Mouse (Mus musculus) midbrain, embryonic 16.5 days (tissue): ENCODE measurements around the gene Gm26620. TPM values are rescaled to one million over a fixed set of nuclear protein-coding genes. Genes with fewer than 3 reads are reported as not detected.
A peak's percentile ranks its signal among the peaks of the same experiment; 100 is the strongest.

Source experiments
- ATAC-seq: fragments of 200-750 bp; cut with Nextera tagmentation; 2 replicates; pipeline ENCODE4 v1.8.0; 2017; ENCODE audit warnings: moderate TSS enrichment
- H3K27ac ChIP-seq: fragments of 300-500 bp; sonication (generic); 2 replicates; pipeline ENCODE4 v1.5.1; 2014; ENCODE audit warnings: mild to moderate bottlenecking, low read length, mixed read lengths
- H3K27me3 ChIP-seq: fragments of 300-500 bp; sonication (generic); 2 replicates; pipeline ENCODE4 v1.6.1; 2014; ENCODE audit warnings: low read depth, low read length, mixed read lengths; ENCODE audit not compliant: control insufficient read depth, insufficient read depth
- H3K36me3 ChIP-seq: fragments of 300-500 bp; sonication (generic); 2 replicates; pipeline ENCODE4 v1.6.1; 2014; ENCODE audit warnings: mild to moderate bottlenecking, low read length, moderate library complexity, mixed read lengths; ENCODE audit not compliant: control insufficient read depth, insufficient read depth
- H3K4me1 ChIP-seq: fragments of 300-500 bp; sonication (generic); 2 replicates; pipeline ENCODE4 v1.6.1; 2014; ENCODE audit warnings: mild to moderate bottlenecking, low read length, mixed read lengths; ENCODE audit not compliant: control insufficient read depth, insufficient read depth
- H3K4me2 ChIP-seq: fragments of 300-500 bp; sonication (generic); 2 replicates; pipeline ENCODE4 v1.6.1; 2014; ENCODE audit warnings: mild to moderate bottlenecking, low read length, mixed read lengths
- H3K4me3 ChIP-seq: fragments of 300-500 bp; sonication (generic); 2 replicates; pipeline ENCODE4 v1.5.1; 2014; ENCODE audit warnings: low read depth, mild to moderate bottlenecking, low read length, moderate library complexity, mixed read lengths
- H3K9ac ChIP-seq: fragments of 300-500 bp; sonication (generic); 2 replicates; pipeline ENCODE4 v1.6.1; 2014; ENCODE audit warnings: low read depth, low read length, mixed read lengths
- H3K9me3 ChIP-seq: fragments of 300-500 bp; sonication (generic); replicated peaks from 2 replicates; pipeline ENCODE4 v1.6.1; 2014; ENCODE audit warnings: mild to moderate bottlenecking, low read length, mixed read lengths; ENCODE audit not compliant: control insufficient read depth, poor library complexity, severe bottlenecking
- WGBS: fragments of 180-500 bp; shearing (Covaris S2); extraction: QIAGEN DNeasy Blood & Tissue Kit; methylation state at CpG from one replicate; pipeline ENCODE4 v1.1.7; 2014; 5-methylcytosine and 5-hydroxymethylcytosine counted together
- polyA plus RNA-seq: library from polyadenylated mRNA; unstranded; fragments of >200 nt; fragmentation: Nextera tagmentation; extraction: Ambion mirVana; gene quantifications from 2 replicates; pipeline ENCODE4 v1.2.1, GENCODE M21; 2015

The Gm26620 gene
- polyA plus RNA-seq, 1 experiment from 2014 or later = 1.3 TPM

DNA sequence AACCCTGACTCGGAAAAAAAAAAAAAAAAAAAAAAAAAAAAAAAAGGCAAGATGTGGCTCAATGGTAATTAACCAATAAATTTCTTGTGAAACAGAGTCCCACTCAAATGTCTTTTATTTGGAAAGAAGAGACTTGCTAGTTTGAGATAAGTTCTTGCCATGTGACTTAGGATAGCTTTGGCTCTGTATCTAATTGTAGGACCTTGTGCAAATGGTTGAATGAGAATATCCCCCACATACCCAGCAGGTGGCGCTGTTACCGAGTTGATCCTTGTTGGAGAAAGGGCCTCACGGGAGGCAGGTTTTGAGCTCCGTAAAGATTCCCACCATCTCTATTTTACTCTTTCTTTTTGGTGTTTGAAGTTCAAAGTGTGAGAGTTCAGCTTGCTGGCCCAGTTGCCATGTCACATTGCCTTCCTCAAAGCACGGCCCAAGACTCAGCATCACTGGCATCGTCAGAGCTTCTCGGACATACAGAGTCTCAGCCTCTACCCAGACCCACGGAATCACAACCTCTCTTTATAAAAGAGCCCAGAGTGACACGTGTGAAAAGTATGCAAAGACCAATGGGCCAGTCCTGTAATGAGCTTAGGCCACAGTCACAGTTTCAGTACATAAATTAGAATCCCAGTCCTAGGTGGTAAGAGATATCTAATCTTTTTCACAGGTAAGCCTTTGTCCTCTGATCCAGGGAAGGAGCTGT is 16.8 kb downstream of the Gm26620 start:
- peaks cover 2% of the 10 kb centered on the region; the same call in 1 of the 2 replicates for H3K27me3 ChIP-seq
- ATAC-seq = peak; percentile 63
- no peaks in the 10 kb centered on the region for H3K4me1 ChIP-seq
- H3K36me3 ChIP-seq = no peaks in the 10 kb centered on the region
- H3K4me3 ChIP-seq = no peak overlapping the region
- no peaks in the 10 kb centered on the region for H3K9me3 ChIP-seq
- H3K4me2 ChIP-seq = peak overlapping the region; percentile 23; the same call in 1 of the 2 replicates
- H3K27ac ChIP-seq = no peak overlapping the region
- H3K9ac ChIP-seq = no peak overlapping the region
- WGBS = 33% methylated on average over 10 of the region's 10 CpGs

DNA sequence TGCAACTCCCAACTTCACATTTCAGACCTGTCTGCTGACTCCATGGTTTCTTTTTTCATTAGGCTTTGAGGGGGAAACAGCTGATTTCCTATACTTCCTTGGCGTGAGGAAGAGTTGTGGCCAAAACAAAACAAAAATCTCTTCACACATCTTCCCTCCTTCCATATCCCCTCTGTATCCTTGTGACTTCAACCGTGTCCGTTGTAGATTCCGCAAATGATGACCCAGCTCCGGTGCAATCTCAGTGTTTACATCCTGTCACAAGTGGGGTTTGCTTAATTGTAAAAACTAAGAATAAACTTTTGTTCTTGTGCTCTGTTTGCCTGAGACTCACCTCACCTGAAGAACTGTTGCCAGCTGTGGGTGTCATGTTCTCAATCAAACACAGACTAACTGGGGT is 18.6 kb downstream of the Gm26620 start:
- Histone ChIP-seq H3K36me3 (no peaks in the 10 kb centered on the region), H3K9me3 (no peaks in the 10 kb centered on the region), H3K27ac (no peak overlapping the region), H3K27me3 (peaks cover 2% of the 10 kb centered on the region; the same call in 1 of the 2 replicates), H3K4me2 (no peak overlapping the region), H3K4me1 (peaks cover 2% of the 10 kb centered on the region; the same call in 1 of the 2 replicates), H3K4me3 (no peak overlapping the region), H3K9ac (no peak overlapping the region)
- 75% methylated on average over 5 of the region's 5 CpGs for WGBS
- ATAC-seq = no peak

DNA sequence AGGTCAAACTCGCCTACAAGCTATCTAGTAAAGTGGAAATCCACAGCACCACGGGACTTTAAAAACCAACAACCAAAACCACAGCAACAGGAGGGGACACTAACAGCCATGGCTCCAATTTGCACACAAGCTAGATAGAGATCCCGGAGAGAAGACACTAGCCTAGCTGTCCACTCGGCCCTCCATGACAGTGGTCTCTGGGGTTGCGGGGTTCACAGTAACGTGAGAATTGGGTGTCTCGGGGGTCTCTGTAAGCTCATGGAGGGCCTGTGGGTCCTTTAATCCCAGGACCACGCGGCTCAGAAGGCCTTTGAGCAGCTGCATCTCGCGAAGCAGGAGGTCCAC is 22.2 kb downstream of the Gm26620 start:
- no peaks in the 10 kb centered on the region for H3K9me3 ChIP-seq
- 0 out of 2 replicates have a peak overlapping the region, but pooled peaks have one; percentile 9 for H3K27ac ChIP-seq
- peaks cover 5% of the 10 kb centered on the region; the same call in 1 of the 2 replicates for H3K4me1 ChIP-seq
- peak overlapping the region; percentile 73 for H3K9ac ChIP-seq
- peak; percentile 43; the same call in 1 of the 2 replicates for ATAC-seq
- no peaks in the 10 kb centered on the region for H3K36me3 ChIP-seq
- 19% methylated on average over 11 of the region's 11 CpGs for WGBS
- H3K4me2 ChIP-seq = peak overlapping the region; percentile 97
- H3K27me3 ChIP-seq = peaks cover 8% of the 10 kb centered on the region
- H3K4me3 ChIP-seq = peak overlapping the region; percentile 54

DNA sequence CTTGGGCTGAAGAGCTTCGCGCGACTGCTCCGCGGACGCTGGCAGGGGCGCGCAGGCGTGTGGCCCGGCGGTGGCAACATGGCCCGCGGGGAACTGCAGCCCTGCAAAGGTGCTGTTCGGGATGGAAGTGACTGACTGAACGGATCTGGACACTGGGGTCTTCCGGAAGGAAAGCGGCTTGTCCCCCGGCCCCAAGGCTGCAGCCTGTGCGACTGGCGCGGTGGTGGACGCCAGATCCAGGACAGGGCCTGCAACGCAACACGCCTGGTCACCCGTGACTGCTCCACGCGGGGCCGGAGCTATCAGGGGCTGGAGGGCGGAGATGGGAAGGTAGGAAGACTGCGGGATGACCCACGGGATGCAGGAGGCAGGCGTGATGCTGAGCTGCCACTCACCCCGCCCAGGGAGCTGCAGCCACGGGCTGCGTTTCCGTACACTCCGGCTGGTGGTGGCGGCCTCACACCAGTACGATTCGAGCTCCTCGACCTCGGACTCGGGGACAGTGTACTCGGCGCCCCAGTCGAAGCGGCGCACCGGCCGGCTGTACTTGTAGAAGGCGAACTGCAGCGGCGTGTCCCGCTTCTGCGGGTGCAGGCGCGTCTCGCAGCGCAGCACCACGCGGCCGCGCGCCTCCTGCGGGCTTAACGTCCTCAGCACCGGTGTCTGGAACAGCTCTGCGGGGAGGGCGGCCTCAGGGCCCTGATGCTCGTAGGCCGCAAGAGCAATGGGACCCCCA is 22.8 kb downstream of the Gm26620 start:
- no peaks in the 10 kb centered on the region for H3K9me3 ChIP-seq
- H3K27me3 ChIP-seq = peaks cover 8% of the 10 kb centered on the region
- peaks cover 5% of the 10 kb centered on the region; the same call in 1 of the 2 replicates for H3K4me1 ChIP-seq
- peak overlapping the region; percentile 97 for H3K4me2 ChIP-seq
- H3K27ac ChIP-seq = 0 out of 2 replicates have a peak overlapping the region, but pooled peaks have one; percentile 9
- peak overlapping the region; percentile 54 for H3K4me3 ChIP-seq
- no peaks in the 10 kb centered on the region for H3K36me3 ChIP-seq
- peak overlapping the region; percentile 73 for H3K9ac ChIP-seq
- under 1% methylated on average over 71 of the region's 71 CpGs for WGBS
- ATAC-seq = peak; percentile 88

DNA sequence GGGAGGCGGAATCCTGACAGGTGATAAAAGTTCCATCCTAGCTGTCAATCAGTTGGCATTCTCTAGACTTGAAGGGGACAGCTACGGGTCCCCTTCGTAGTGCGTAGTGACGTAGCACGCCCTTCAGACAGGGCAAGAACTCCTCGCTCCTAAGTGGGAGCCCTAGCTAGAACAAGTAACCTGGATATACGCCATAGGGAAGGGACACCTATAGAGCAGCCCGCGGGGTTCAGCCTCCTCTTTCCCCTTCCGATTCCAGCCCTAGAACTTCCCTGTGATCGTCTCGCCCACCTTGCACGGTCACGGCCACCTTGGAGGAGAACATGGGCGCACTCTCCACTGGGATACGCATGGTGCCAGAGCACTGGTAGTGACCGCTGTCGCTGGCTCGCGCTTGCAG is 23.5 kb downstream of the Gm26620 start:
- peak; percentile 75 for ATAC-seq
- Histone ChIP-seq H3K4me1 (peaks cover 5% of the 10 kb centered on the region; the same call in 1 of the 2 replicates), H3K36me3 (no peaks in the 10 kb centered on the region), H3K4me2 (peak overlapping the region; percentile 97), H3K27ac (no peak overlapping the region), H3K9me3 (no peaks in the 10 kb centered on the region), H3K9ac (peak overlapping the region; percentile 73), H3K27me3 (peaks cover 10% of the 10 kb centered on the region), H3K4me3 (peak overlapping the region; percentile 54)
- 2% methylated on average over 21 of the region's 21 CpGs for WGBS

DNA sequence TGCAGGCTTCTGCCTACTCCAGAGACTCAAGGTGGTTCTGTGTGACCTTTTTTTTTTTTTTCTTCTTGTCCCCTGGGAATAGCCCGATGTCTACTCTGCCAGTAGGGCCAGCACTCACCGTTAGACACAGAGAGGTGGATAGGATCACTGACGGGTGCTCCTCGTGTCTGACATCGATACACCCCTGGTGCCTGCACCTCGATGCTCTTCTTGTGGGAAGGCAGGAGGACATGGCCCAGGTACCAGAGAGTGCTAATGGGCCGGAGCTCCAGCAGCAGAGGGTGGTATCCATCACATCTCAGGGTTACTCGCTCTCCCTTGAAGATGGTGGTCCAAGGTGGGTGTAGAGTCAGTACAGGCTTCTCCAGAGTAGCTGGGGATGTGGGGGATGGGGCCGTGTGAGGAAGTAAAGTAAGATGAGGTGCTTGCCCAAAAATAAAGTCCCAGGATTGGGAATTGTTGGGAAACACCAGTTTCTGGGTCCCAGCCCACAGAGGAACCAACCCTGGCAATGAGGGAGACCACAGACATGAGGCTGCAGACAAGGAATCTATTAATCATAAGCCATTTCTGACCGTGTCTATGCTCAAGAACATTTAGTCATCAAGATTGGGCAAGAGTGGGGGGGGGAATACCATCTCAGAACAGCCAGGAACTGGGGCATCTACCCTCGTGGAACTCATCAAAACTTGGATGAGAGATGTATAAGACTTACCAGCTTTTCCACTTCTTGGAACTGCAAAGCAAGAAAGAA is 27.2 kb downstream of the Gm26620 start:
- H3K4me2 ChIP-seq = no peak overlapping the region
- H3K36me3 ChIP-seq = no peaks in the 10 kb centered on the region
- no peak overlapping the region for H3K4me3 ChIP-seq
- no peak overlapping the region for H3K9ac ChIP-seq
- H3K27ac ChIP-seq = no peak overlapping the region
- H3K9me3 ChIP-seq = no peaks in the 10 kb centered on the region
- H3K27me3 ChIP-seq = peaks cover 10% of the 10 kb centered on the region
- no peak for ATAC-seq
- 83% methylated on average over 11 of the region's 11 CpGs for WGBS
- peaks cover 5% of the 10 kb centered on the region; the same call in 1 of the 2 replicates for H3K4me1 ChIP-seq

DNA sequence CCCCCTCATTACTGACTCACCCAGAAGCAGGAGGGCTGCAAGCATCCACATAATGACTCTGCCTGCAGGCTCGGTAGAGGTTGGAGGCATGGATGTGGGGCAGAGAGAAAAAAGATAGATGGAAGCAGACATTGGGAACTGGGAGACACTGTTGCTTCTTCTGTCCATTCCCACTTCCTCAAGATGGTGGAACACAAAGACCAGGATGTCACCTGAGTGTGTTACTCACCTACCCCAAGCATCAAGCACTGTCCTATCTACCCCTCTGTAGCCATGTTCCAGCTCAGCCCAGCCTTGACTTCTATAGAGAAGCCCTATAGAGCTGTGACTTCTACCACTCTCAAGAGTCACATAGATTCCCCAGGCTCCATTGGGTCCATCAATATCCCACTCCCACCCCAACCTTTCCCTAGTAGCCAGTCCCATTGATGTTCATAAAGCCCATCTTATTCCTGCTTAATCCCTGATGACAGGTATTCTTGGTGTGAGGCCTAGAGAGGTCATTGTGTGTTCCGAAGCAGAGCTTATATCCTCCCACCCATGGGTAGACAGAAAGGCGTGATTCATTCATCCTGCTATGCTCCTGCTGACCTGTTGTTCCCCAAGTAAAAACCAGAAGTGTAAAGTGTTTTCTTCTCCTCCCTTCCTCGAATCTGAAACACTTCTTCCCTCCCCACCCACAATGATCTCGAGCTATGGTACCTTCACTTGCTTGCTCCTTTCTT is 28.2 kb downstream of the Gm26620 start, which contains the start of gene Fcrlb:
TSS of gene Fcrlb (minus strand) at position 51 of the 725 bp plus-strand sequence.
- H3K9ac ChIP-seq = no peak within 1 kb of the TSS
- peaks cover 10% of the 10 kb centered on the region for H3K27me3 ChIP-seq
- peaks cover 5% of the 10 kb centered on the region; the same call in 1 of the 2 replicates for H3K4me1 ChIP-seq
- H3K27ac ChIP-seq = no peak within 1 kb of the TSS
- H3K4me3 ChIP-seq = no peak within 1 kb of the TSS
- ATAC-seq = no peak
- 64% methylated on average over 5 of the region's 5 CpGs for WGBS
- no peak within 1 kb of the TSS for H3K4me2 ChIP-seq
- no peaks in the 10 kb centered on the region for H3K9me3 ChIP-seq
- no peaks in the 10 kb centered on the region for H3K36me3 ChIP-seq

DNA sequence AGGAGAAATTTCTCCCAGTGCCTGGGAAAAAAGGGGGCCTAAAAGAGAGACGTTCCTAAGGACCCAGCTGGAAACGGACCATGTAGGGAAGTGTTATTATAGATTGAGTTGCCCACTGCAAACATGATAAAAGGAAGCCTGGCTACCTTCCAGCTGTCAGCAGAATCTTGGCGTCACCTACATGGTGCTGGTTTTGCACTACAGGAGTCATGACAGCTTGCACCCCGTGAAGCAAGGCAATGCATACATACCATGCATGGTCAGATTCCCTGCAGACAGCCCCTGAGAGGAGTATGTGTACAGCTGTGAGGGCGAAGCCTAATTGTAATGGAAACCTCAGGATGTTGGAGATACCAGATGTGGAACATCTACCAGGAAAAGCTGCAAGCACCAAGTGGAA is 30.8 kb downstream of the Gm26620 start:
- H3K9me3 ChIP-seq = no peaks in the 10 kb centered on the region
- no peaks in the 10 kb centered on the region for H3K4me1 ChIP-seq
- WGBS = 80% methylated on average over 5 of the region's 5 CpGs
- 0 out of 2 replicates have a peak, but pooled peaks cover 2% of the 10 kb centered on the region for H3K27me3 ChIP-seq
- no peak overlapping the region for H3K9ac ChIP-seq
- H3K4me2 ChIP-seq = no peak overlapping the region
- no peak for ATAC-seq
- no peak overlapping the region for H3K27ac ChIP-seq
- H3K4me3 ChIP-seq = no peak overlapping the region
- no peaks in the 10 kb centered on the region for H3K36me3 ChIP-seq
